Mouse (Mus musculus): ENCODE data around the gene Anapc10. TPM values are rescaled to one million over a fixed set of nuclear protein-coding genes. Genes with fewer than 3 reads are reported as not detected.
"Not testable (repeated sequence)": the region's sequence is repeated elsewhere in the genome, so short reads cannot be mapped to it uniquely, and the experiment has no call there.

Gene Anapc10
- polyA plus RNA-seq, 1 experiment, result 9.2 TPM

- no peak overlapping the region for H3K4me3 ChIP-seq (ENCODE audit: insufficient read depth, poor library complexity, severe bottlenecking)
- no peaks in the 10 kb centered on the region for H3K79me2 ChIP-seq (ENCODE audit: control insufficient read depth, insufficient read depth)
- TF ChIP-seq MAX (IDR thresholded peaks at IDR 0.05) (no peak), USF1 (IDR thresholded peaks at IDR 0.05; ENCODE audit: low read depth) (no peak)
- H3K27me3 ChIP-seq (ENCODE audit: control insufficient read depth, insufficient read depth, insufficient read length), result no peaks in the 10 kb centered on the region
- H3ac ChIP-seq (ENCODE audit: control insufficient read depth, insufficient read length, low read depth), result no peak overlapping the region
- peaks cover 11% of the 10 kb centered on the region for H3K36me3 ChIP-seq (ENCODE audit: control insufficient read depth, insufficient read depth)
- no peaks in the 10 kb centered on the region for H3K79me3 ChIP-seq (ENCODE audit: low read depth)
These were observed 38.7 kb downstream of the Anapc10 start for GRCm38 (mm10) chr8:79750305-79750704.

GRCm38 (mm10) chr8:79794873-79795272 is 83.3 kb downstream of the Anapc10 start:
- not testable (repeated sequence) for H3K79me3 ChIP-seq (ENCODE audit: low read depth); H3ac ChIP-seq (ENCODE audit: control insufficient read depth, insufficient read length, low read depth); H3K79me2 ChIP-seq (ENCODE audit: control insufficient read depth, insufficient read depth); H3K27me3 ChIP-seq (ENCODE audit: control insufficient read depth, insufficient read depth, insufficient read length); H3K4me3 ChIP-seq (ENCODE audit: insufficient read depth, poor library complexity, severe bottlenecking); H3K36me3 ChIP-seq (ENCODE audit: control insufficient read depth, insufficient read depth)

GRCm38 (mm10) chr8:79796690-79797089 is 85.1 kb downstream of the Anapc10 start:
- TF ChIP-seq FOSL1 (IDR thresholded peaks at IDR 0.05; ENCODE audit: insufficient read depth, low read length, poor library complexity, severe bottlenecking) (no peak), USF1 (IDR thresholded peaks at IDR 0.05; ENCODE audit: low read depth) (no peak), MAX (IDR thresholded peaks at IDR 0.05) (no peak), MYOD1 (IDR thresholded peaks at IDR 0.05; ENCODE audit: control insufficient read depth, insufficient read length, low read depth) (no peak), CTCF (IDR thresholded peaks at IDR 0.05; ENCODE audit: control insufficient read depth, insufficient read depth, insufficient read length) (no peak), MYOG (IDR thresholded peaks at IDR 0.05; ENCODE audit: control insufficient read depth, extremely low read depth, insufficient read length) (no peak), CEBPB (IDR thresholded peaks at IDR 0.05; ENCODE audit: low read depth) (no peak)

GRCm38 (mm10) chr8:79804499-79804898 is 92.9 kb downstream of the Anapc10 start:
- Histone ChIP-seq H3K27me3 (ENCODE audit: control insufficient read depth, insufficient read depth, insufficient read length) (no peaks in the 10 kb centered on the region), H3K4me3 (ENCODE audit: insufficient read depth, poor library complexity, severe bottlenecking) (no peak overlapping the region), H3K79me2 (ENCODE audit: control insufficient read depth, insufficient read depth) (no peaks in the 10 kb centered on the region)

More at GRCm38 (mm10) chr8:79796690-79797089, 85.1 kb downstream of the Anapc10 start:
- Histone ChIP-seq H3K36me3 (ENCODE audit: control insufficient read depth, insufficient read depth) (no peaks in the 10 kb centered on the region), H3ac (ENCODE audit: control insufficient read depth, insufficient read length, low read depth) (no peak overlapping the region), H3K4me3 (ENCODE audit: insufficient read depth, poor library complexity, severe bottlenecking) (no peak overlapping the region), H3K27me3 (ENCODE audit: control insufficient read depth, insufficient read depth, insufficient read length) (no peaks in the 10 kb centered on the region), H3K79me2 (ENCODE audit: control insufficient read depth, insufficient read depth) (no peaks in the 10 kb centered on the region), H3K79me3 (ENCODE audit: low read depth) (no peaks in the 10 kb centered on the region)

GRCm38 (mm10) chr8:79806971-79807370 is 95.4 kb downstream of the Anapc10 start:
- no peak overlapping the region for H3ac ChIP-seq (ENCODE audit: control insufficient read depth, insufficient read length, low read depth)
- H3K79me3 ChIP-seq (ENCODE audit: low read depth), result no peaks in the 10 kb centered on the region
- H3K79me2 ChIP-seq (ENCODE audit: control insufficient read depth, insufficient read depth), result no peaks in the 10 kb centered on the region
- H3K36me3 ChIP-seq (ENCODE audit: control insufficient read depth, insufficient read depth), result no peaks in the 10 kb centered on the region
- TF ChIP-seq CEBPB (IDR thresholded peaks at IDR 0.05; ENCODE audit: low read depth) (no peak), MAX (IDR thresholded peaks at IDR 0.05) (no peak), CTCF (IDR thresholded peaks at IDR 0.05; ENCODE audit: control insufficient read depth, insufficient read depth, insufficient read length) (no peak), MYOD1 (IDR thresholded peaks at IDR 0.05; ENCODE audit: control insufficient read depth, insufficient read length, low read depth) (no peak), FOSL1 (IDR thresholded peaks at IDR 0.05; ENCODE audit: insufficient read depth, low read length, poor library complexity, severe bottlenecking) (no peak), MYOG (IDR thresholded peaks at IDR 0.05; ENCODE audit: control insufficient read depth, extremely low read depth, insufficient read length) (no peak), USF1 (IDR thresholded peaks at IDR 0.05; ENCODE audit: low read depth) (no peak)
- H3K27me3 ChIP-seq (ENCODE audit: control insufficient read depth, insufficient read depth, insufficient read length), result no peaks in the 10 kb centered on the region
- no peak overlapping the region for H3K4me3 ChIP-seq (ENCODE audit: insufficient read depth, poor library complexity, severe bottlenecking)

More at GRCm38 (mm10) chr8:79804499-79804898, 92.9 kb downstream of the Anapc10 start:
- no peaks in the 10 kb centered on the region for H3K79me3 ChIP-seq (ENCODE audit: low read depth)
- no peaks in the 10 kb centered on the region for H3K36me3 ChIP-seq (ENCODE audit: control insufficient read depth, insufficient read depth)
- TF ChIP-seq MAX (IDR thresholded peaks at IDR 0.05) (no peak), MYOD1 (IDR thresholded peaks at IDR 0.05; ENCODE audit: control insufficient read depth, insufficient read length, low read depth) (no peak), CEBPB (IDR thresholded peaks at IDR 0.05; ENCODE audit: low read depth) (no peak), FOSL1 (IDR thresholded peaks at IDR 0.05; ENCODE audit: insufficient read depth, low read length, poor library complexity, severe bottlenecking) (no peak), USF1 (IDR thresholded peaks at IDR 0.05; ENCODE audit: low read depth) (no peak), MYOG (IDR thresholded peaks at IDR 0.05; ENCODE audit: control insufficient read depth, extremely low read depth, insufficient read length) (no peak), CTCF (IDR thresholded peaks at IDR 0.05; ENCODE audit: control insufficient read depth, insufficient read depth, insufficient read length) (no peak)
- no peak overlapping the region for H3ac ChIP-seq (ENCODE audit: control insufficient read depth, insufficient read length, low read depth)

- TF ChIP-seq CTCF (IDR thresholded peaks at IDR 0.05; ENCODE audit: control insufficient read depth, insufficient read depth, insufficient read length), result no peak
- TF ChIP-seq MYOG (IDR thresholded peaks at IDR 0.05; ENCODE audit: control insufficient read depth, extremely low read depth, insufficient read length), result no peak
- H3K36me3 ChIP-seq (ENCODE audit: control insufficient read depth, insufficient read depth), result no peaks in the 10 kb centered on the region
- no peaks in the 10 kb centered on the region for H3K79me3 ChIP-seq (ENCODE audit: low read depth)
- H3K79me2 ChIP-seq (ENCODE audit: control insufficient read depth, insufficient read depth), result no peaks in the 10 kb centered on the region
- no peak overlapping the region for H3K4me3 ChIP-seq (ENCODE audit: insufficient read depth, poor library complexity, severe bottlenecking)
- H3ac ChIP-seq (ENCODE audit: control insufficient read depth, insufficient read length, low read depth), result no peak overlapping the region
- H3K27me3 ChIP-seq (ENCODE audit: control insufficient read depth, insufficient read depth, insufficient read length), result peaks cover 4% of the 10 kb centered on the region
These were observed 114.9 kb downstream of the Anapc10 start for GRCm38 (mm10) chr8:79826534-79826933.

Other genes starting within 250 kb of the Anapc10 start
- gene Otud4, start 72.2 kb upstream of the Anapc10 start, polyA plus RNA-seq (2012; fragmentation: generic; extraction: Trizol), result 12.9 TPM
- 34.5 TPM for gene Abce1, start 80 bp upstream of the Anapc10 start, polyA plus RNA-seq (2012; fragmentation: generic; extraction: Trizol)

All from C2C12 (cell line).